Mouse (Mus musculus) heart, adult 2 months (tissue): ENCODE measurements around the gene Rpusd3. TPM values are rescaled to one million over a fixed set of nuclear protein-coding genes. Genes with fewer than 3 reads are reported as not detected.

Source experiments
- DNase-seq, 2 experiments: peaks; one replicate each; pipeline ENCODE4 v3.0.0; 2021
- H3K27ac ChIP-seq: fragments of 200-600 bp; 2 replicates; pipeline ENCODE4 v1.8.1; 2022
- H3K27me3 ChIP-seq: fragments of 200-500 bp; 2 replicates; pipeline ENCODE4 v1.6.1; 2012; ENCODE audit warnings: mild to moderate bottlenecking, low read length, inconsistent platforms, mixed read lengths; ENCODE audit not compliant: control insufficient read depth, insufficient read depth
- H3K36me3 ChIP-seq: fragments of 200-500 bp; 2 replicates; pipeline ENCODE4 v1.6.1; 2012; ENCODE audit warnings: low read length, inconsistent platforms; ENCODE audit not compliant: control insufficient read depth, insufficient read depth
- H3K4me1 ChIP-seq: fragments of 200-500 bp; 2 replicates; pipeline ENCODE4 v1.6.1; 2011; ENCODE audit warnings: low read length; ENCODE audit not compliant: control insufficient read depth, insufficient read depth
- H3K4me3 ChIP-seq: fragments of 200-600 bp; 2 replicates; pipeline ENCODE4 v1.8.1; 2022
- H3K79me2 ChIP-seq: fragments of 200-500 bp; replicated peaks from 2 replicates; pipeline ENCODE4 v1.6.1; 2012; ENCODE audit warnings: mild to moderate bottlenecking, inconsistent platforms, low read length, moderate library complexity, mixed read lengths; ENCODE audit not compliant: control insufficient read depth, insufficient read depth
- H3K9ac ChIP-seq: fragments of 200-500 bp; 2 replicates; pipeline ENCODE4 v1.6.1; 2012; ENCODE audit warnings: low read depth, mild to moderate bottlenecking, control low read depth, inconsistent platforms, low read length, mixed read lengths
- CTCF ChIP-seq: fragments of 200-600 bp; IDR thresholded peaks from 2 replicates; pipeline ENCODE4 v1.8.1; 2022; ENCODE audit warnings: antibody characterized with exemption, mild to moderate bottlenecking, moderate library complexity
- EP300 ChIP-seq: fragments of 200-500 bp; IDR thresholded peaks from 2 replicates; pipeline ENCODE4 v1.6.1; 2011; ENCODE audit warnings: low read depth, low read length, control low read depth; ENCODE audit not compliant: insufficient read depth
- POLR2A ChIP-seq: fragments of 200-500 bp; IDR thresholded peaks from 2 replicates; pipeline ENCODE4 v1.6.1; 2011; ENCODE audit warnings: mild to moderate bottlenecking, low read depth, low read length, control low read depth; ENCODE audit not compliant: insufficient read depth
- WGBS: fragments of 180-500 bp; shearing (Covaris S2); methylation state at CpG from one replicate; pipeline ENCODE4 v1.1.7; 2018; 5-methylcytosine and 5-hydroxymethylcytosine counted together
- intact Hi-C: fragments of 180-260 bp; cut with DNase I; formaldehyde crosslinking; loops from one replicate; pipeline ENCODE4 v1.15.1; 2025
- long read RNA-seq: library from polyadenylated mRNA; stranded (forward); transcript quantifications from one replicate; pipeline ENCODE4 v2.0.0, GENCODE M21; 2021
- polyA plus RNA-seq: library from polyadenylated mRNA; depleted of rRNA; stranded (reverse); fragments of >200 nt; gene quantifications from 2 replicates; pipeline ENCODE4 v1.2.3, GENCODE M21; 2012; rRNA removed
- total RNA-seq, 2 experiments: library from RNA; stranded (reverse); gene quantifications; 2 replicates each; pipeline ENCODE4 v1.2.3; 2021

The Rpusd3 gene
- 10 to 100 TPM in 1 of 2 experiments, 1 to 10 TPM in 1; 8.3 to 10.3 TPM for total RNA-seq
- 30.4 and 39.0 TPM in 2 replicates for polyA plus RNA-seq
- long read RNA-seq, partial matches to known transcripts, result 0 of 5 reads
- long read RNA-seq, other reads (novel, unspliced or antisense), result 1 of 5 reads

DNA sequence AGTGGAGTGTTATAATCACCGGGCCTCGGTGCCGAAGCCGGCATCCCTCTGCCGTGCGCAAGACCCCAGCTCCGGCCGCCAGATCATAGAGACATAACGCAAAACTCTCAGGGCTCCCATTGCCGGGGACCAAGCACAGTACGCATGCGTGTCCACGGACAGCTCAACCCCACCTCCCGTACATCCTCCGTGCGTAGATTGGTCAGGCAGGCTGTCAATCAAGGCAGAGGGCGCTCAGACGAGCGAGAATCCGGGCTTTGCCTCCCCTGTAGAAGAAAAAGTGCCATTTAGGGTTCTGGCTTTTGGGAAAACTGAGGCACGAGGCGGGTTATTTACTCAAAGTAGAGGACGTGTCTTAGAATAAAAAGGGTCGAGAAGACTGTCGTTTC lies at the start of gene Rpusd3:
Gene Rpusd3, minus strand, starts transcription at position 142 of the 389 bp plus-strand sequence.
- TF ChIP-seq POLR2A (peak; percentile 93), CTCF (no peak)
- intact Hi-C loops, result loop anchor here (2.0 to 5.0 kb wide), 2 partner anchors 40 to 92 kb away; partner anchors contain the start of genes Arpc4 and Ogg1
- Histone ChIP-seq H3K27ac (peak within 1 kb of the TSS; percentile 75), H3K4me3 (peak within 1 kb of the TSS; percentile 70), H3K36me3 (no peaks in the 10 kb centered on the region), H3K27me3 (no peaks in the 10 kb centered on the region), H3K4me1 (peaks cover 3% of the 10 kb centered on the region; the same call in 1 of the 2 replicates), H3K79me2 (no peaks in the 10 kb centered on the region), H3K9ac (peak within 1 kb of the TSS; percentile 86)
- peak; percentile 97 to 100 for DNase-seq
- WGBS, result under 1% methylated on average over 25 of the region's 25 CpGs

DNA sequence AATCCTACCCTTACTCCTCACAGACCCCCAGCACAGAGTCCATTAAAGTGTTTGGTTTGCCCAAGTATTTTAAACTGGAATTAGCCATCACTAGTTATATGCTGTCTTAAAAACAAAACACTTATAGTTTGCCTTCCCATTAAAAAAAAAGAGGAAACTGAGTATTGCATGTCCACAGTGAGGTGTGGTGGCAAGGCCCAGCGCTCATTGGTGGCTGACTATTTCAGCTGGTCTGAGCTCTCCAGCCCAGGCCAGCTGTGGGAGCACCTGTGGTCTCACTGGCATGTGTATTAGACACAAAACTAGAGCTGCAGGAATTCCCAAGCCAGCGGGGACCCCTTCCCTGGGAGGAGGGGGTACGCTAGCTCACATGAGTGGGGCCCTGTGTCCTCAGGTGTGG lies 49.4 kb upstream of the Rpusd3 start:
- no peaks in the 10 kb centered on the region for H3K79me2 ChIP-seq
- H3K27ac ChIP-seq, result no peak overlapping the region
- no peak overlapping the region for H3K4me3 ChIP-seq
- H3K27me3 ChIP-seq, result no peaks in the 10 kb centered on the region
- WGBS, result 82% methylated on average over 3 of the region's 3 CpGs
- no peaks in the 10 kb centered on the region for H3K36me3 ChIP-seq
- intact Hi-C loops, result loop anchor here (2.0 to 5.0 kb wide), 3 partner anchors 136 to 430 kb away; no protein-coding TSS in a partner anchor
- no peak overlapping the region for H3K9ac ChIP-seq
- TF ChIP-seq POLR2A (no peak), CTCF (no peak), EP300 (no peak)
- no peak for DNase-seq
- peaks cover 9% of the 10 kb centered on the region for H3K4me1 ChIP-seq

DNA sequence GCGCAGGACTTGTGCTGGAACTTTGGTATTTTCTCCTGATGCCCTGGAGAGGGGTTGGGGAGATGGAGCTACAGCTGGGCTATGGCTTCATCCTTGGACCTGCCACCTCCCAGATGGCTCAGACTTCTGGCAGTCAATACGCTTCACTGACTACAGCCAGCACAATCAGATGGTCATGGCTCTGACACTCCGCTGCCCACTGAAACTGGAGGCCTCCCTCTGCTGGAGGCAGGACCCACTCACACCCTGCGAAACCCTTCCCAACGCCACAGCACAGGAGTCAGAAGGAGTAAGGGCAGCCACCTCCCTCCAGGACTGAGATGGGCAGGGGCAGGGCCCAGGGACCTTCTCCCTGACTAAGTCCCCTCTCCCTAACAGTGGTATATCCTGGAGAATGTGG lies 46.5 kb upstream of the Rpusd3 start:
- Histone ChIP-seq H3K4me1 (peaks cover 3% of the 10 kb centered on the region; the same call in 1 of the 2 replicates), H3K27me3 (no peaks in the 10 kb centered on the region), H3K9ac (no peak overlapping the region), H3K27ac (no peak overlapping the region), H3K79me2 (no peaks in the 10 kb centered on the region), H3K4me3 (no peak overlapping the region), H3K36me3 (no peaks in the 10 kb centered on the region)
- no peak for TF ChIP-seq EP300
- TF ChIP-seq CTCF, result peak; percentile 7; the same call in 1 of the 2 replicates
- intact Hi-C loops, result loop anchor here (5.0 kb wide), 1 partner anchor 133 kb away; no protein-coding TSS in a partner anchor
- no peak for DNase-seq
- WGBS, result 43% methylated on average over 5 of the region's 5 CpGs

DNA sequence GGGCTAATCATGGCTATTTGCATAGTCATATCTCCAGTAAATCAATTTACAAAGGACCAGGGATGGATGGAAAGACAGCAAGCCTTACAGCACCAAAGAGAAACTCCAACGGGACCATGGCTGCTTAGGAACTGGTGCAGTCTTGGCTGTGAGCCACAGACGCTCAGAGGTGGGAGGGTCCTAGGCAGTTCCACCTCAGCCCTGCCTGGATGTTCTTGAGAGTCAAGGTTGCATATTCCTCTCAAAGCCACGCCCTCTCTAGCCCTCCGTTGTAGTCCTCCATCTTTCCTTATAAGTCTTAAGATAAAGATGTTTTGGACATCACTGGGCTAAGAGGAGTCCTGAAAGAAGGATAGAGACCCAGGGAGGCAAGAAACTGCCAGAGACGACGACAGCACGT lies 44.9 kb upstream of the Rpusd3 start:
- WGBS, result 49% methylated on average over 7 of the region's 7 CpGs
- Histone ChIP-seq H3K27me3 (no peaks in the 10 kb centered on the region), H3K27ac (no peak overlapping the region), H3K36me3 (no peaks in the 10 kb centered on the region), H3K9ac (no peak overlapping the region), H3K4me1 (no peaks in the 10 kb centered on the region), H3K79me2 (no peaks in the 10 kb centered on the region), H3K4me3 (no peak overlapping the region)
- intact Hi-C loops, result no loop called here
- TF ChIP-seq CTCF, result no peak
- TF ChIP-seq POLR2A, result no peak
- TF ChIP-seq EP300, result no peak
- no peak for DNase-seq

DNA sequence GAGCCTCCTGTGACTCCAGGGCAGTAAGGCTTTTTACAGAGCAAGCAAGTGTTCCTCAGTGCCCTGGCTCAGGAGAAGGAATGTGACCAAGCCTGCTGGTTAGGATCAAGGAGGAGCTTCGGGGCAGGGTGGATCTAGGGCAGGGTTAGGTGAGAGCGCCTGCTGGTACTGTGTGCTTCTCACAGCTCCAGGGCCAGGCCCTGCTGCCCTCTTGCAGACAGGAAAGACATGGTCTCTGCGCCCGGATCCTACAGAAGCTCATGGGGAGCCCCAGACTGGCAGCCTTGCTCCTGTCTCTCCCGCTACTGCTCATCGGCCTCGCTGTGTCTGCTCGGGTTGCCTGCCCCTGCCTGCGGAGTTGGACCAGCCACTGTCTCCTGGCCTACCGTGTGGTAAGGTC lies 39.5 kb upstream of the Rpusd3 start:
- no peak for DNase-seq
- 69% methylated on average over 10 of the region's 10 CpGs for WGBS
- H3K4me3 ChIP-seq, result no peak overlapping the region
- no peaks in the 10 kb centered on the region for H3K27me3 ChIP-seq
- no peak overlapping the region for H3K9ac ChIP-seq
- H3K36me3 ChIP-seq, result no peaks in the 10 kb centered on the region
- intact Hi-C loops, result no loop called here
- H3K4me1 ChIP-seq, result no peaks in the 10 kb centered on the region
- H3K27ac ChIP-seq, result no peak overlapping the region
- H3K79me2 ChIP-seq, result no peaks in the 10 kb centered on the region
- TF ChIP-seq POLR2A, result no peak
- TF ChIP-seq CTCF, result no peak
- no peak for TF ChIP-seq EP300

DNA sequence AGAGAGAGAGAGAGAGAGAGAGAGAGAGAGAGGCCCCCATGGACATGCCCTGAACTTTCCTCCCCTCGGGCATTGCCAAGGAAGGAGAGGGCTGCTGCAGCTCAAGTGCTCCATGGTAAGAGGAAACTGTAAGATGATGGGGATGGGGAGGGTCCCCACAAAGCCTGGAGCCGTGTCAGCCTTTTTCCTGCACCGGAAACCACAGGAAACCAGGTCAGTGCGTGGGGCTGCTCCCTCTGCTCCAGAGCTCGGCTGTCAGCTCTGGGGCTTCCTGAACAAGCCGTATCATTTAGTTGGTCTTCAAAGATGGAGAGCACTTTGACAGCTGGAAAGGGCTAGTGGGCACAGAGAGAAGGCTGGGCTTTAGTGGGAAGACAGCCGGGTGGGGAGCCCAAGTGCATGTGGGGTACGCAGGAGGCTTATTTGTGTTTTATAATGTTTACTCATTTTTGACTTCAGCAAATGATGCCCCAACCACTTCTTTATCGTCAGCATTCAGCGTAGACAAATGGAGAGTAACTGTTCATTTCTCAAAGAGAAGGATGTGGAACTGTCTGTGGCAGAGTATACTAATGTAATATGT lies 38.9 kb upstream of the Rpusd3 start, which contains the start of gene Il17re:
Gene Il17re, plus strand, starts transcription at position 533 of the 583 bp plus-strand sequence.
- no peaks in the 10 kb centered on the region for H3K4me1 ChIP-seq
- H3K9ac ChIP-seq, result no peak within 1 kb of the TSS
- no peaks in the 10 kb centered on the region for H3K36me3 ChIP-seq
- H3K27ac ChIP-seq, result no peak within 1 kb of the TSS
- no peaks in the 10 kb centered on the region for H3K79me2 ChIP-seq
- no peaks in the 10 kb centered on the region for H3K27me3 ChIP-seq
- DNase-seq, result no peak
- TF ChIP-seq EP300 (no peak), POLR2A (no peak), CTCF (no peak)
- H3K4me3 ChIP-seq, result no peak within 1 kb of the TSS
- intact Hi-C loops, result no loop called here
- WGBS, result 48% methylated on average over 10 of the region's 10 CpGs
